Mouse (Mus musculus) kidney, embryonic 16.5 days (tissue): ENCODE measurements around the gene Nsrp1. TPM values are rescaled to one million over a fixed set of nuclear protein-coding genes. Genes with fewer than 3 reads are reported as not detected.

Source experiments
- ATAC-seq: fragments of 200-750 bp; cut with Nextera tagmentation; 2 replicates; pipeline ENCODE4 v1.8.0; 2017; ENCODE audit warnings: moderate TSS enrichment; ENCODE audit not compliant: low FRiP score, low TSS enrichment
- H3K27ac ChIP-seq: fragments of 300-500 bp; sonication (generic); 2 replicates; pipeline ENCODE4 v1.5.1; 2014; ENCODE audit warnings: low read length
- H3K27me3 ChIP-seq: fragments of 300-500 bp; sonication (generic); 2 replicates; pipeline ENCODE4 v1.6.1; 2014; ENCODE audit warnings: low read length, control low read depth, mixed read lengths; ENCODE audit not compliant: insufficient read depth
- H3K36me3 ChIP-seq: fragments of 300-500 bp; sonication (generic); 2 replicates; pipeline ENCODE4 v1.6.1; 2014; ENCODE audit warnings: low read length, control low read depth, mixed read lengths; ENCODE audit not compliant: insufficient read depth
- H3K4me1 ChIP-seq: fragments of 300-500 bp; sonication (generic); 2 replicates; pipeline ENCODE4 v1.6.1; 2014; ENCODE audit warnings: low read length, control low read depth, mixed read lengths; ENCODE audit not compliant: insufficient read depth
- H3K4me2 ChIP-seq: fragments of 300-500 bp; sonication (generic); replicated peaks from 2 replicates; pipeline ENCODE4 v1.6.1; 2014; ENCODE audit warnings: low read depth, low read length
- H3K4me3 ChIP-seq: fragments of 300-500 bp; sonication (generic); 2 replicates; pipeline ENCODE4 v1.5.1; 2014; ENCODE audit warnings: mild to moderate bottlenecking, low read length
- H3K9ac ChIP-seq: fragments of 300-500 bp; sonication (generic); replicated peaks from 2 replicates; pipeline ENCODE4 v1.6.1; 2014; ENCODE audit warnings: low read length
- H3K9me3 ChIP-seq: fragments of 300-500 bp; sonication (generic); 2 replicates; pipeline ENCODE4 v1.6.1; 2016; ENCODE audit warnings: low read length, control low read depth
- WGBS: fragments of 180-500 bp; shearing (Covaris S2); extraction: QIAGEN DNeasy Blood & Tissue Kit; methylation state at CpG from one replicate; pipeline ENCODE4 v1.1.7; 2014; 5-methylcytosine and 5-hydroxymethylcytosine counted together
- polyA plus RNA-seq: library from polyadenylated mRNA; unstranded; fragments of >200 nt; fragmentation: Nextera tagmentation; extraction: Ambion mirVana; gene quantifications from 2 replicates; pipeline ENCODE4 v1.2.1, GENCODE M21; 2015

Nsrp1 gene
- polyA plus RNA-seq, 1 experiment from 2014 or later = 63.9 TPM

- no peak for ATAC-seq
- H3K9me3 ChIP-seq = no peaks in the 10 kb centered on the region
- no peak overlapping the region for H3K9ac ChIP-seq
- H3K4me1 ChIP-seq = peaks cover 4% of the 10 kb centered on the region; the same call in 1 of the 2 replicates
- 93% methylated on average over 4 of the region's 4 CpGs for WGBS
- peaks cover 8% of the 10 kb centered on the region; the same call in 1 of the 2 replicates for H3K36me3 ChIP-seq
- no peak overlapping the region for H3K27ac ChIP-seq
- H3K4me2 ChIP-seq = no peak overlapping the region
- no peak overlapping the region for H3K4me3 ChIP-seq
- H3K27me3 ChIP-seq = no peaks in the 10 kb centered on the region
These were observed 9.4 kb downstream of the Nsrp1 start for GRCm38 (mm10) chr11:77068825-77069224.

- 86% methylated on average over 2 of the region's 2 CpGs for WGBS
- Histone ChIP-seq H3K4me2 (no peak overlapping the region), H3K9me3 (no peaks in the 10 kb centered on the region), H3K4me3 (no peak overlapping the region), H3K9ac (no peak overlapping the region), H3K36me3 (no peaks in the 10 kb centered on the region), H3K4me1 (peaks cover 7% of the 10 kb centered on the region; the same call in 1 of the 2 replicates), H3K27me3 (no peaks in the 10 kb centered on the region), H3K27ac (no peak overlapping the region)
- no peak for ATAC-seq
These were observed 14.8 kb downstream of the Nsrp1 start for GRCm38 (mm10) chr11:77063406-77063805.

GRCm38 (mm10) chr11:77061951-77062350, 16.3 kb downstream of the Nsrp1 start:
- H3K9me3 ChIP-seq = no peaks in the 10 kb centered on the region

GRCm38 (mm10) chr11:77042816-77043215, 35.4 kb downstream of the Nsrp1 start:
- no peak for ATAC-seq
- WGBS = 78% methylated on average over 2 of the region's 2 CpGs
- Histone ChIP-seq H3K36me3 (peaks cover 18% of the 10 kb centered on the region), H3K27ac (peak overlapping the region; percentile 36; the same call in 1 of the 2 replicates), H3K9ac (no peak overlapping the region), H3K4me1 (peaks cover 11% of the 10 kb centered on the region; the same call in 1 of the 2 replicates), H3K4me2 (no peak overlapping the region), H3K9me3 (no peaks in the 10 kb centered on the region), H3K4me3 (no peak overlapping the region), H3K27me3 (no peaks in the 10 kb centered on the region)

More at GRCm38 (mm10) chr11:77061951-77062350, 16.3 kb downstream of the Nsrp1 start:
- H3K27me3 ChIP-seq = no peaks in the 10 kb centered on the region
- no peaks in the 10 kb centered on the region for H3K36me3 ChIP-seq
- H3K4me2 ChIP-seq = no peak overlapping the region
- no peak overlapping the region for H3K27ac ChIP-seq
- ATAC-seq = no peak
- H3K4me1 ChIP-seq = peaks cover 7% of the 10 kb centered on the region; the same call in 1 of the 2 replicates
- 51% methylated on average over 5 of the region's 5 CpGs for WGBS
- H3K4me3 ChIP-seq = no peak overlapping the region
- no peak overlapping the region for H3K9ac ChIP-seq

DNA sequence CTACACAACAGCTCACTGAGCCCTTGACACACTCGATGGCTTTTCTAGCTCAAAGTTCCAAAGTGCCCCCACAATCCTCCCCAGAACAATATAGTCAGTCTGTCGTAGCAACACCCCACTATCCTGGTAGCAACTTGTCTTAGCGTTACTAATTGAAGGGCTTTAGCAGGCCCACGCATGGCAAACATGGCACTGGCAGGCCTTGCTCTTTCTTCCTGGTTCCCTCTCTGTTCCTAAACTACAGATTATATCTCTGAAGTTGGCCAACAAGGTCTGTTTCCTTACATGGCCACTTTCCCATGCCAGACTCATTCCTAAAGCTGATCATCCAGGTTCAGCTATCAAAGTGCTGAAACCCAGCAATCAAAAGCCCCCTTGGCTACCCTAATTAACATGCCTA, 36.3 kb downstream of the Nsrp1 start:
- Histone ChIP-seq H3K4me1 (peaks cover 11% of the 10 kb centered on the region; the same call in 1 of the 2 replicates), H3K27ac (0 out of 2 replicates have a peak overlapping the region, but pooled peaks have one; percentile 43), H3K27me3 (no peaks in the 10 kb centered on the region), H3K9ac (no peak overlapping the region), H3K36me3 (peaks cover 15% of the 10 kb centered on the region), H3K4me2 (no peak overlapping the region), H3K9me3 (no peaks in the 10 kb centered on the region), H3K4me3 (no peak overlapping the region)
- 87% methylated on average over 4 of the region's 4 CpGs for WGBS
- no peak for ATAC-seq

- WGBS = 83% methylated on average over 14 of the region's 14 CpGs
- Histone ChIP-seq H3K9me3 (no peaks in the 10 kb centered on the region), H3K27me3 (no peaks in the 10 kb centered on the region), H3K4me1 (no peaks in the 10 kb centered on the region), H3K4me2 (no peak overlapping the region), H3K36me3 (no peaks in the 10 kb centered on the region), H3K27ac (no peak overlapping the region), H3K9ac (no peak overlapping the region), H3K4me3 (no peak overlapping the region)
- no peak for ATAC-seq
These were observed 46.9 kb downstream of the Nsrp1 start for GRCm38 (mm10) chr11:77031151-77031934.

- WGBS = 90% methylated on average over 3 of the region's 3 CpGs
- Histone ChIP-seq H3K9me3 (no peaks in the 10 kb centered on the region), H3K4me2 (no peak overlapping the region), H3K9ac (no peak overlapping the region), H3K36me3 (no peaks in the 10 kb centered on the region), H3K4me1 (no peaks in the 10 kb centered on the region), H3K27ac (no peak overlapping the region), H3K27me3 (no peaks in the 10 kb centered on the region), H3K4me3 (no peak overlapping the region)
- no peak for ATAC-seq
These were observed 50.1 kb downstream of the Nsrp1 start for GRCm38 (mm10) chr11:77028157-77028556.

DNA sequence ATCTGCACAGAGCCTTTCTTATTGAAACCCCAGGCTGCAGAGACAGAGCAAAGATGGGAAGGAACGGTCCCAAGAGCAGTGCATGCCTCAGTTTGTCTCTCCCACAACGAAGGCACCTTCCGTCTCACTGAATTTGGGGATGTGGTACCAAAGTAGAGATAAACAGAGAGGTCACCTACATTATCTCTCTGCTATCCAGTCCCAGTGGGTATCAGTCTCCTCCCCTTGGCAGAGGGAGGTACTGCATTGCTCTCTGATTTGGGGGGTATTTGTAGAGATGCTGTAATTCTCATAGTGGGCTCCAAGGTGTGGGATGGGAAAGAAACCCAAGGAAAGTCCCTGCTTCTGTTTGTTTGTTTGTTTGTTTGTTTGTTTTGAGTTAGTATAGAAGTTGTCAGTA, 51.7 kb downstream of the Nsrp1 start:
- no peaks in the 10 kb centered on the region for H3K4me1 ChIP-seq
- WGBS = 73% methylated on average over 3 of the region's 3 CpGs
- no peak overlapping the region for H3K27ac ChIP-seq
- H3K4me2 ChIP-seq = no peak overlapping the region
- no peaks in the 10 kb centered on the region for H3K27me3 ChIP-seq
- H3K36me3 ChIP-seq = no peaks in the 10 kb centered on the region
- no peaks in the 10 kb centered on the region for H3K9me3 ChIP-seq
- H3K4me3 ChIP-seq = no peak overlapping the region
- no peak for ATAC-seq
- no peak overlapping the region for H3K9ac ChIP-seq

DNA sequence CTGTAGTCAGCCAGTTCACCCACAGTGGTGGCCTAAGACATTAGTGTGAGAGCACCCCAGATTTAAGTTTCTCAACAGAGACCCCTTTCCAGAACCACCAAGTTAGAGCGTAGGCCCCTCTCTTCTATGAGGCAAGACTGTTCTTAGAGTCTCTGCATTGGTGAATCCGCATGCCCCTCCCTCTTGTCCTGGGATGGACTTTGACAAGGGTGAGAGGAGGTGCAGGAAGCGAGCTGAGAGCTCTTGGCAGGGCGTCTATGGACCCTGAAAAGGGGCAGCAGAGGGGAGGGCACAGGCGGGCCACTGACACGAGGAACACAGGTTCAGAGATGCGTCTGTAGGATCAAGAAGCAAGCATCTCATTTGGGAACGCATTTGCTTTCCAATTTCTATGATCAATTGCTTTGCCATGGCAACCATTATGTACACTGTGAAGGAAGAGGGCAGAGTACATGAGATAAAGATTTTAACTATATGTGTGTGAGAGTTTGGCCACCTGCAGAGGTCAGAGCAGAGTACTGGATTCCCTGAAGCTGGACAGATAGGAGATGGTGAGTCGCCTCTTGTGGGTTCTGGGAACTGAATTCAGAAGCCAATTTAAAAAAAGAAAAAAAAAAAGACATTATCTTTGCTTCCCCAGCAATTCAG, 56.4 kb downstream of the Nsrp1 start:
- Histone ChIP-seq H3K27ac (no peak overlapping the region), H3K9ac (no peak overlapping the region), H3K36me3 (no peaks in the 10 kb centered on the region), H3K4me1 (no peaks in the 10 kb centered on the region), H3K4me2 (no peak overlapping the region), H3K27me3 (no peaks in the 10 kb centered on the region), H3K9me3 (no peaks in the 10 kb centered on the region), H3K4me3 (no peak overlapping the region)
- 76% methylated on average over 9 of the region's 9 CpGs for WGBS
- no peak for ATAC-seq

DNA sequence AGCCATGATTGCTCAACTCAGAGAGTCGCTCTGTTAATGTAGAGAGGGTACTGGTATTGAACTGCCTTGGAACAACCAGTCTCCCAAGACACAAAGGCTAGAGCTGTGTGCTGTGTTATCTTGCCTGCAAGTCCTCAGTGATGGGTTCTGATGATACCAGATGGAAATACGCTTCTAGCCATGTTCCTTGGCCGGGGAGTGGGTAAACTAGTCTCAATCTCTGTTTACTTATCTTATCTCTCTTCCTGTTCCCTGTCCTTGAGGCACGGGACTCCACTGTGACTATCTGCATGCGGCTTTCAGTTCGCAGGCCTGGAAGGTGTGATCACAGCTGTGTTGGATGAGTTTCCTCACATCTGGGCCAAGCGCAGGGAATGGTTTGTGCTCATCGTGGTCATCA, 58.7 kb downstream of the Nsrp1 start:
- 69% methylated on average over 8 of the region's 8 CpGs for WGBS
- ATAC-seq = no peak
- H3K27me3 ChIP-seq = no peaks in the 10 kb centered on the region
- no peak overlapping the region for H3K4me2 ChIP-seq
- no peak overlapping the region for H3K9ac ChIP-seq
- no peaks in the 10 kb centered on the region for H3K9me3 ChIP-seq
- no peaks in the 10 kb centered on the region for H3K36me3 ChIP-seq
- H3K4me3 ChIP-seq = no peak overlapping the region
- H3K27ac ChIP-seq = no peak overlapping the region
- no peaks in the 10 kb centered on the region for H3K4me1 ChIP-seq
